Mouse (Mus musculus): ENCODE measurements around the gene Tex38. TPM values are rescaled to one million over a fixed set of nuclear protein-coding genes. Genes with fewer than 3 reads are reported as not detected.

Tex38 gene
- polyA plus RNA-seq, 1 experiment from 2014 or later: not detected

GRCm38 (mm10) chr4:115821431-115821830 lies 40.6 kb upstream of the Tex38 start:
- no peak overlapping the region for H3K4me2 ChIP-seq (ENCODE audit: low read depth, low read length)
- peaks cover 29% of the 10 kb centered on the region for H3K4me1 ChIP-seq (ENCODE audit: control insufficient read depth, low read depth, low read length)
- no peaks in the 10 kb centered on the region for H3K27me3 ChIP-seq (ENCODE audit: control insufficient read depth, insufficient read depth, low read depth, low read length)
- no peak overlapping the region for H3K27ac ChIP-seq (ENCODE audit: low read length)
- H3K9ac ChIP-seq (ENCODE audit: low read depth, low read length): no peak overlapping the region
- H3K4me3 ChIP-seq (ENCODE audit: low read depth, low read length): no peak overlapping the region
- no peak for ATAC-seq (ENCODE audit: low read depth)
- no peaks in the 10 kb centered on the region for H3K36me3 ChIP-seq (ENCODE audit: control insufficient read depth, insufficient read depth)
- H3K9me3 ChIP-seq (replicated peaks; ENCODE audit: control insufficient read depth, low read length): no peaks in the 10 kb centered on the region

- 73% methylated on average over 3 of the region's 3 CpGs for WGBS (ENCODE audit: insufficient replicate concordance)
- H3K9me3 ChIP-seq (replicated peaks; ENCODE audit: control insufficient read depth, low read length): no peaks in the 10 kb centered on the region
- H3K27ac ChIP-seq (ENCODE audit: low read length): no peak overlapping the region
- H3K27me3 ChIP-seq (ENCODE audit: control insufficient read depth, insufficient read depth, low read depth, low read length): no peaks in the 10 kb centered on the region
- H3K9ac ChIP-seq (ENCODE audit: low read depth, low read length): no peak overlapping the region
- no peak overlapping the region for H3K4me3 ChIP-seq (ENCODE audit: low read depth, low read length)
- ATAC-seq (ENCODE audit: low read depth): no peak
- peaks cover 29% of the 10 kb centered on the region for H3K4me1 ChIP-seq (ENCODE audit: control insufficient read depth, low read depth, low read length)
- H3K36me3 ChIP-seq (ENCODE audit: control insufficient read depth, insufficient read depth): no peaks in the 10 kb centered on the region
- H3K4me2 ChIP-seq (ENCODE audit: low read depth, low read length): no peak overlapping the region
These were observed 40.1 kb upstream of the Tex38 start for GRCm38 (mm10) chr4:115820944-115821343.

- ATAC-seq (ENCODE audit: low read depth): no peak
- H3K36me3 ChIP-seq (ENCODE audit: control insufficient read depth, insufficient read depth): no peaks in the 10 kb centered on the region
- no peaks in the 10 kb centered on the region for H3K27me3 ChIP-seq (ENCODE audit: control insufficient read depth, insufficient read depth, low read depth, low read length)
- 44% methylated on average over 3 of the region's 3 CpGs for WGBS (ENCODE audit: insufficient replicate concordance)
- no peak overlapping the region for H3K9ac ChIP-seq (ENCODE audit: low read depth, low read length)
- no peaks in the 10 kb centered on the region for H3K9me3 ChIP-seq (replicated peaks; ENCODE audit: control insufficient read depth, low read length)
- peaks cover 23% of the 10 kb centered on the region for H3K4me1 ChIP-seq (ENCODE audit: control insufficient read depth, low read depth, low read length)
- H3K4me3 ChIP-seq (ENCODE audit: low read depth, low read length): no peak overlapping the region
- H3K4me2 ChIP-seq (ENCODE audit: low read depth, low read length): no peak overlapping the region
- no peak overlapping the region for H3K27ac ChIP-seq (ENCODE audit: low read length)
These were observed 39.4 kb upstream of the Tex38 start for GRCm38 (mm10) chr4:115820199-115820598.

- Histone ChIP-seq H3K4me2 (ENCODE audit: low read depth, low read length) (no peak overlapping the region), H3K9me3 (replicated peaks; ENCODE audit: control insufficient read depth, low read length) (no peaks in the 10 kb centered on the region), H3K36me3 (ENCODE audit: control insufficient read depth, insufficient read depth) (no peaks in the 10 kb centered on the region), H3K27me3 (ENCODE audit: control insufficient read depth, insufficient read depth, low read depth, low read length) (no peaks in the 10 kb centered on the region), H3K27ac (ENCODE audit: low read length) (no peak overlapping the region), H3K9ac (ENCODE audit: low read depth, low read length) (no peak overlapping the region), H3K4me3 (ENCODE audit: low read depth, low read length) (no peak overlapping the region), H3K4me1 (ENCODE audit: control insufficient read depth, low read depth, low read length) (no peaks in the 10 kb centered on the region)
- ATAC-seq (ENCODE audit: low read depth): no peak
- 83% methylated on average over 5 of the region's 5 CpGs for whole genome bisulfite sequencing (ENCODE audit: insufficient replicate concordance)
These were observed 34.8 kb upstream of the Tex38 start for GRCm38 (mm10) chr4:115815606-115816005.

GRCm38 (mm10) chr4:115812326-115812725 lies 31.5 kb upstream of the Tex38 start:
- no peak overlapping the region for H3K4me3 ChIP-seq (ENCODE audit: low read depth, low read length)
- H3K27me3 ChIP-seq (ENCODE audit: control insufficient read depth, insufficient read depth, low read depth, low read length): no peaks in the 10 kb centered on the region
- no peak for ATAC-seq (ENCODE audit: low read depth)
- H3K36me3 ChIP-seq (ENCODE audit: control insufficient read depth, insufficient read depth): no peaks in the 10 kb centered on the region
- H3K9ac ChIP-seq (ENCODE audit: low read depth, low read length): no peak overlapping the region
- H3K27ac ChIP-seq (ENCODE audit: low read length): no peak overlapping the region
- H3K9me3 ChIP-seq (replicated peaks; ENCODE audit: control insufficient read depth, low read length): no peaks in the 10 kb centered on the region
- WGBS (ENCODE audit: insufficient replicate concordance): 75% methylated on average over 4 of the region's 4 CpGs
- H3K4me1 ChIP-seq (ENCODE audit: control insufficient read depth, low read depth, low read length): no peaks in the 10 kb centered on the region
- H3K4me2 ChIP-seq (ENCODE audit: low read depth, low read length): no peak overlapping the region

- WGBS (ENCODE audit: insufficient replicate concordance): 78% methylated on average over 3 of the region's 3 CpGs
- no peak for ATAC-seq (ENCODE audit: low read depth)
- Histone ChIP-seq H3K36me3 (ENCODE audit: control insufficient read depth, insufficient read depth) (peaks cover 18% of the 10 kb centered on the region; the same call in 1 of the 2 replicates), H3K9ac (ENCODE audit: low read depth, low read length) (no peak overlapping the region), H3K4me3 (ENCODE audit: low read depth, low read length) (no peak overlapping the region), H3K4me1 (ENCODE audit: control insufficient read depth, low read depth, low read length) (no peaks in the 10 kb centered on the region), H3K27me3 (ENCODE audit: control insufficient read depth, insufficient read depth, low read depth, low read length) (no peaks in the 10 kb centered on the region), H3K9me3 (replicated peaks; ENCODE audit: control insufficient read depth, low read length) (no peaks in the 10 kb centered on the region), H3K27ac (ENCODE audit: low read length) (no peak overlapping the region), H3K4me2 (ENCODE audit: low read depth, low read length) (no peak overlapping the region)
These were observed 19.2 kb upstream of the Tex38 start for GRCm38 (mm10) chr4:115799981-115800380.

GRCm38 (mm10) chr4:115795360-115795759 lies 14.5 kb upstream of the Tex38 start:
- Histone ChIP-seq H3K9me3 (replicated peaks; ENCODE audit: control insufficient read depth, low read length) (no peaks in the 10 kb centered on the region), H3K27me3 (ENCODE audit: control insufficient read depth, insufficient read depth, low read depth, low read length) (no peaks in the 10 kb centered on the region), H3K9ac (ENCODE audit: low read depth, low read length) (no peak overlapping the region), H3K27ac (ENCODE audit: low read length) (no peak overlapping the region), H3K4me2 (ENCODE audit: low read depth, low read length) (no peak overlapping the region), H3K36me3 (ENCODE audit: control insufficient read depth, insufficient read depth) (peaks cover 18% of the 10 kb centered on the region; the same call in 1 of the 2 replicates), H3K4me3 (ENCODE audit: low read depth, low read length) (no peak overlapping the region), H3K4me1 (ENCODE audit: control insufficient read depth, low read depth, low read length) (no peaks in the 10 kb centered on the region)
- ATAC-seq (ENCODE audit: low read depth): no peak
- 62% methylated on average over 3 of the region's 3 CpGs for WGBS (ENCODE audit: insufficient replicate concordance)

- no peak for ATAC-seq (ENCODE audit: low read depth)
- peaks cover under 1% of the 10 kb centered on the region for H3K4me1 ChIP-seq (ENCODE audit: control insufficient read depth, low read depth, low read length)
These were observed 10.0 kb upstream of the Tex38 start for GRCm38 (mm10) chr4:115790864-115791263.

GRCm38 (mm10) chr4:115785511-115786034 lies 4.8 kb upstream of the Tex38 start:
- H3K4me2 ChIP-seq (ENCODE audit: low read depth, low read length): peak overlapping the region; percentile 92
- H3K27me3 ChIP-seq (ENCODE audit: control insufficient read depth, insufficient read depth, low read depth, low read length): no peaks in the 10 kb centered on the region
- H3K4me3 ChIP-seq (ENCODE audit: low read depth, low read length): peak overlapping the region; percentile 79
- ATAC-seq (ENCODE audit: low read depth): peak; percentile 17; the same call in 1 of the 2 replicates
- H3K36me3 ChIP-seq (ENCODE audit: control insufficient read depth, insufficient read depth): no peaks in the 10 kb centered on the region
- 24% methylated on average over 7 of the region's 7 CpGs for WGBS (ENCODE audit: insufficient replicate concordance)
- peak overlapping the region; percentile 78 for H3K9ac ChIP-seq (ENCODE audit: low read depth, low read length)
- H3K4me1 ChIP-seq (ENCODE audit: control insufficient read depth, low read depth, low read length): peaks cover 15% of the 10 kb centered on the region
- no peaks in the 10 kb centered on the region for H3K9me3 ChIP-seq (replicated peaks; ENCODE audit: control insufficient read depth, low read length)
- H3K27ac ChIP-seq (ENCODE audit: low read length): peak overlapping the region; percentile 50

More at GRCm38 (mm10) chr4:115790864-115791263, 10.0 kb upstream of the Tex38 start:
- Histone ChIP-seq H3K4me3 (ENCODE audit: low read depth, low read length) (no peak overlapping the region), H3K9me3 (replicated peaks; ENCODE audit: control insufficient read depth, low read length) (no peaks in the 10 kb centered on the region), H3K9ac (ENCODE audit: low read depth, low read length) (no peak overlapping the region), H3K36me3 (ENCODE audit: control insufficient read depth, insufficient read depth) (0 out of 2 replicates have a peak, but pooled peaks cover 9% of the 10 kb centered on the region), H3K4me2 (ENCODE audit: low read depth, low read length) (no peak overlapping the region), H3K27ac (ENCODE audit: low read length) (no peak overlapping the region), H3K27me3 (ENCODE audit: control insufficient read depth, insufficient read depth, low read depth, low read length) (no peaks in the 10 kb centered on the region)
- WGBS (ENCODE audit: insufficient replicate concordance): 69% methylated on average over 3 of the region's 3 CpGs

All from liver, embryonic 16.5 days (tissue).